Mouse (Mus musculus) ES-E14 (cell line): Measurements from ENCODE around the gene Cep55. TPM values are rescaled to one million over a fixed set of nuclear protein-coding genes. Genes with fewer than 3 reads are reported as not detected.

ENCODE experiments used
- DNase-seq: peaks from one replicate; pipeline ENCODE4 v3.0.0-alpha.2; 2013; ENCODE audit warnings: low read depth, low spot score
- H3K27ac ChIP-seq: 2 replicates; pipeline ENCODE4 v1.5.1; 2012; ENCODE audit warnings: low read depth, mild to moderate bottlenecking, low read length, moderate library complexity, mixed read lengths; ENCODE audit not compliant: poor library complexity, insufficient read depth, severe bottlenecking
- H3K36me3 ChIP-seq: 2 replicates; pipeline ENCODE4 v1.6.1; 2012; ENCODE audit warnings: mild to moderate bottlenecking, low read length, moderate library complexity, mixed read lengths; ENCODE audit not compliant: control insufficient read depth, poor library complexity, insufficient read depth, severe bottlenecking
- H3K4me1 ChIP-seq, 2 experiments: fragments of 150-350 bp in 1 of 2; sonication (generic) in 1 of 2; 2 replicates each; pipeline ENCODE4 v1.6.1; 2012; ENCODE audit warnings: low read length in 2 of 2, mild to moderate bottlenecking in 1 of 2, mixed read lengths in 1 of 2; ENCODE audit not compliant: control insufficient read depth in 2 of 2, insufficient read depth in 2 of 2, poor library complexity in 1 of 2
- H3K4me3 ChIP-seq, 2 experiments: fragments of 150-350 bp in 1 of 2; sonication (generic) in 1 of 2; 2 replicates each; pipeline ENCODE4 v1.5.1; 2012; ENCODE audit warnings: low read length in 2 of 2, low read depth in 1 of 2, mild to moderate bottlenecking in 1 of 2, mixed read lengths in 1 of 2; ENCODE audit not compliant: insufficient read depth in 1 of 2, poor library complexity in 1 of 2, severe bottlenecking in 1 of 2
- H3K9ac ChIP-seq: 2 replicates; pipeline ENCODE4 v1.6.1; 2012; ENCODE audit warnings: low read depth, mild to moderate bottlenecking, low read length, mixed read lengths; ENCODE audit not compliant: poor library complexity, insufficient read depth, severe bottlenecking
- H3K9me3 ChIP-seq: fragments of 150-350 bp; sonication (generic); 2 replicates; pipeline ENCODE4 v1.6.1; 2012; ENCODE audit warnings: low read depth, mild to moderate bottlenecking, low read length; ENCODE audit not compliant: control insufficient read depth, insufficient read depth
- CHD2 ChIP-seq: IDR thresholded peaks from 2 replicates; pipeline ENCODE4 v1.6.1; 2014; ENCODE audit warnings: mild to moderate bottlenecking, low read depth, low read length, inconsistent platforms
- HCFC1 ChIP-seq: IDR thresholded peaks from 2 replicates; pipeline ENCODE4 v1.6.1; 2012; ENCODE audit warnings: low read length, inconsistent platforms, borderline replicate concordance; ENCODE audit not compliant: insufficient read depth
- MAFK ChIP-seq: IDR thresholded peaks from 2 replicates; pipeline ENCODE4 v1.6.1; 2014; ENCODE audit warnings: mild to moderate bottlenecking, low read depth, low read length, inconsistent platforms; ENCODE audit not compliant: insufficient read depth
- ZC3H11A ChIP-seq: IDR thresholded peaks from 2 replicates; pipeline ENCODE4 v1.6.1; 2012; ENCODE audit warnings: low read depth, mild to moderate bottlenecking, inconsistent platforms, low read length, borderline replicate concordance
- ZNF384 ChIP-seq: IDR thresholded peaks from 2 replicates; pipeline ENCODE4 v1.6.1; 2012; ENCODE audit warnings: low read depth, low read length, inconsistent platforms
- in situ Hi-C, 2 experiments: fragments of 600-800 bp; cut with MboI; formaldehyde crosslinking; loops; one replicate each; pipeline ENCODE4 v1.15.1; 2025; ENCODE audit warnings: low sequenced_read_pairs in 2 of 2, inconsistent platforms in 1 of 2; ENCODE audit not compliant: unreplicated experiment in 2 of 2
- total RNA-seq: library from RNA; depleted of rRNA; stranded (reverse); fragments of 300-350 nt; gene quantifications from 2 replicates; pipeline ENCODE4 v1.2.3, GENCODE M21; 2012

Cep55 gene
- total RNA-seq, 1 experiment: 43.5 TPM

- Histone ChIP-seq H3K36me3 (no peaks in the 10 kb centered on the region), H3K27ac (no peak overlapping the region), H3K9me3 (no peaks in the 10 kb centered on the region), H3K9ac (no peak overlapping the region), H3K4me3 (no peak overlapping the region), H3K4me1 (peaks cover 2 to 5% of the 10 kb centered on the region in 2 experiments; a peak in 2 of 4 replicates)
- no peak for TF ChIP-seq HCFC1
- TF ChIP-seq CHD2: no peak
- TF ChIP-seq ZNF384: no peak
- no peak for TF ChIP-seq MAFK
- no peak for TF ChIP-seq ZC3H11A
- in situ Hi-C loops: no loop called here
- DNase-seq: no peak
Observed at GRCm38 (mm10) chr19:38091512-38091985, 36.7 kb downstream of the Cep55 start.

GRCm38 (mm10) chr19:38096231-38096630 is 41.4 kb downstream of the Cep55 start:
- no peak for TF ChIP-seq ZC3H11A
- TF ChIP-seq CHD2: no peak
- TF ChIP-seq ZNF384: no peak
- TF ChIP-seq MAFK: no peak
- TF ChIP-seq HCFC1: no peak
- H3K9me3 ChIP-seq: no peaks in the 10 kb centered on the region
- no peaks in the 10 kb centered on the region for H3K36me3 ChIP-seq
- no peak for DNase-seq
- H3K4me1 ChIP-seq: peaks cover 2 to 5% of the 10 kb centered on the region in 2 experiments; a peak in 2 of 4 replicates
- H3K27ac ChIP-seq: no peak overlapping the region
- H3K4me3 ChIP-seq: no peak overlapping the region
- H3K9ac ChIP-seq: no peak overlapping the region
- in situ Hi-C loops: no loop called here

GRCm38 (mm10) chr19:38096858-38097758 is 42.3 kb downstream of the Cep55 start, which contains the start of gene Ffar4:
Gene Ffar4, plus strand, starts transcription at chr19:38097071.
- Histone ChIP-seq H3K9me3 (no peaks in the 10 kb centered on the region), H3K27ac (no peak within 1 kb of the TSS), H3K4me3 (peak within 1 kb of the TSS; percentile 52 to 69), H3K36me3 (no peaks in the 10 kb centered on the region), H3K4me1 (peaks cover 2 to 5% of the 10 kb centered on the region in 2 experiments; a peak in 2 of 4 replicates), H3K9ac (peak within 1 kb of the TSS; percentile 65)
- no peak for DNase-seq
- in situ Hi-C loops: no loop called here
- no peak for TF ChIP-seq HCFC1
- TF ChIP-seq CHD2: no peak
- TF ChIP-seq ZNF384: no peak
- no peak for TF ChIP-seq MAFK
- TF ChIP-seq ZC3H11A: no peak

- in situ Hi-C loops: no loop called here
- Histone ChIP-seq H3K36me3 (no peaks in the 10 kb centered on the region), H3K4me3 (no peak overlapping the region), H3K9me3 (no peaks in the 10 kb centered on the region), H3K9ac (no peak overlapping the region), H3K4me1 (peaks cover 1 to 5% of the 10 kb centered on the region in 2 experiments; a peak in 1 of 4 replicates), H3K27ac (no peak overlapping the region)
- TF ChIP-seq MAFK: no peak
- TF ChIP-seq ZNF384: no peak
- no peak for TF ChIP-seq CHD2
- TF ChIP-seq ZC3H11A: no peak
- TF ChIP-seq HCFC1: no peak
- no peak for DNase-seq
Observed at GRCm38 (mm10) chr19:38107871-38108270, 53.1 kb downstream of the Cep55 start.
